Mouse (Mus musculus) granulocyte monocyte progenitor cell, adult 5-6 weeks (primary cell): Measurements from ENCODE around the gene Klhl40. TPM values are rescaled to one million over a fixed set of nuclear protein-coding genes. Genes with fewer than 3 reads are reported as not detected.
A peak's percentile ranks its signal among the peaks of the same experiment; 100 is the strongest.

Experiments
- ATAC-seq: replicated peaks from 2 replicates; pipeline ENCODE4 v1.8.0; 2016; ENCODE audit warnings: mild to moderate bottlenecking, moderate TSS enrichment, inconsistent platforms; ENCODE audit not compliant: poor library complexity, severe bottlenecking
- total RNA-seq, 2 experiments: library from RNA; stranded (forward) in 1 of 2; stranded (reverse) in 1 of 2; fragments of 200-712, 200-1000 nt in 1 of 2; fragments of >200 nt in 1 of 2; fragmentation: Nextera tagmentation in 1 of 2; gene quantifications; 2 replicates each; pipeline ENCODE4 v1.2.3; 2014 to 2017

The Klhl40 gene
- total RNA-seq (2014; fragmentation: Nextera tagmentation) (0.41 TPM in 1 of 2 replicates, not detected in the other), total RNA-seq (2017) (not detected in 2 replicates)

DNA sequence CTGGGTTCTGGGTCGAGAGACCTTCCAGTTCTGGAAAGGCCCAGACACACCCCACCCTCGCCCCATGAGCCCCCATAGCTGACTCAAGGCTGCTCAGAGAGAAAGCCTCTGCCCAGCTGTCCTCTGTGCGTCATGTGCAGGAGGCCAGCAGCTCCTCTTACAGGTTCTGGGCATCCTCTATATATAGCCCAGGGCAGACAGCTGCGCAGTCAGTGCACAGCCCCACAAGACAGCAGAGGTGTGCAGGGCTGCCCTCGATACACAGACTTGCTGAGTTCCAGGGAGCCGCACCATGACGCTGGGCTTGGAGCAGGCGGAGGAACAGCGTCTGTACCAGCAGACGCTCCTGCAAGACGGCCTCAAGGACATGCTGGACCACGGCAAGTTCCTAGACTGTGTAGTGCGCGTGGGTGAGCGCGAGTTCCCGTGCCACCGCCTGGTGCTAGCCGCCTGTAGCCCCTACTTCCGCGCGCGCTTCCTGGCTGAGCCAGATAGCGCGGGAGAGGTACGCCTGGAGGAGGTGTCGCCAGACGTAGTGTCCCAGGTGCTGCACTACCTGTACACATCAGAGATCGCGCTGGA is at the start of gene Klhl40:
TSS of gene Klhl40 (plus strand) at position 124 of the 582 bp plus-strand sequence.
- peak; percentile 36 for ATAC-seq

DNA sequence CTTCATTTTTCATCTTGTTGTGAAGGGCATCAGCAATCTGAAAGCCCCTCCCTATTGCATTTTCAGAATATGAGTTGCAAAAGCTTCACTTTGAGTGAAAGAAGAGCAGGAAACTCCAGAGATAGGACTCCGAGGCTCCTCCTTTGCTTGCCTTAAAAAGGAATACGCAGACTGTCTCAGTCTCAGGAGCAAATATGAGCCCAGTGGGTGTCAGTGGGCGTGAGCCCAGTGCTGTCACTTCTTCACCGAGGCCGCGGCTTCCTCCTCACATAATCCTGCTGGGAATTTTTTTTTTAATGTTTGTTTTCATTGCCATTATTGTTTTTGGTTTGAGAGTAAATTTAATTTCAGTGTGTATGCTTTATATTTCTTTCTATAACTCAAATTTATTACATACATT is 36.9 kb upstream of the Klhl40 start:
- ATAC-seq = no peak

DNA sequence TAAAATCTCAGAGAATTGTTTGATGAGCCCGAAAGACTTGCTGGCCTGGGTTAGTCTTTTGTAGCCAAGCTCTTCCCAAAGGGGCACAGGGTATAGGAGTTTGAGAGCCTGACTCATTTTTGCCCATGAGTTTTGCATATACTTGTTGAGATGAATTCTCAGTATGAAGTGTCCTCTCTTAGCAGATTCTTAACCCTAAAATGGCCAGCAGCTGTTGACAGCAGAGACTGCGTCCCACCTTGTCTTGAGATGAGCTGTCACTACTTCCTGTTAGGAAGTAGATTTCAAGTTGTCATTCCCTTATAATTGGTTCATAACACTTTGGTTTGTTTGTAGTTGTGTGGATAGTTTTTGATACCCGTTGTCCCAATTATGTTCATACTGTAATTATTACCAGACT is 36.2 kb upstream of the Klhl40 start:
- ATAC-seq = no peak

DNA sequence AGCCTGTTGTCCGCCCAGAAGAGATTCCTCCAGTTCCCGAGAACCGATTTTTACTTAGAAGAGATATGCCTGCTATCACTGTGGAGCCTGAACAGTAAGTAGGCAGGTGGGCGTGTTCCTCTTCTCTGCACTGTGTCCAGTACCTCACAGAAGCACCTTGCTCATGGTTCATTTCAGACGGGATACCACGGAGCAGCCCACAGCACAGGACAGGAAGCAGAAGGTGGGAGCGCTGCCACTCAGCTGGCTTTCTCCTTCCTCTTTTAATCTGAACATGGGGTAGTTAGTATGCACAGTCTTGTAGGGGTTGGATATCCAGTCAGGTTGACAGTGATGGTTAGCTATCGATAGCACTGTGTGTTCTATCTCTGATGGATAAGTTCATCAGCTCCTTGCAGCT is 33.4 kb upstream of the Klhl40 start:
- ATAC-seq = peak; percentile 44

DNA sequence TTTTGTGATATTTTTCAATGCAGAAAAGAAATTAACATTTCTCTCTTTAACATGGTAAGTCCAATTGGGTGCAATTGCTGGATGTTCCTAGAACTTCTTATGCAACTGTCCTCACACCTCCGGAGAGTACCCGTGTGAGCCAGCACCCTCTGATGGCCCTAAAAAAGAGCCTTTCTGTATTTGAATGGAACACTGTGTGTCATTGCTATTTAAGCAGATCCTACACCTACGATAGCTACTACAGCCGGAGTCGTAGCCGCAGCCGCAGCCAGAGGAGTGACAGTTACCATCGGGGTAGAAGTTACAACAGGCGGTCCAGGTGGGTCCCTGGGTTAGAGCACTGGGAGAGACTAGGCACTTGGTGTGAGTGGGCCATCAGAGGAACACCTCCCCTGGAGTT is 24.6 kb upstream of the Klhl40 start:
- no peak for ATAC-seq

DNA sequence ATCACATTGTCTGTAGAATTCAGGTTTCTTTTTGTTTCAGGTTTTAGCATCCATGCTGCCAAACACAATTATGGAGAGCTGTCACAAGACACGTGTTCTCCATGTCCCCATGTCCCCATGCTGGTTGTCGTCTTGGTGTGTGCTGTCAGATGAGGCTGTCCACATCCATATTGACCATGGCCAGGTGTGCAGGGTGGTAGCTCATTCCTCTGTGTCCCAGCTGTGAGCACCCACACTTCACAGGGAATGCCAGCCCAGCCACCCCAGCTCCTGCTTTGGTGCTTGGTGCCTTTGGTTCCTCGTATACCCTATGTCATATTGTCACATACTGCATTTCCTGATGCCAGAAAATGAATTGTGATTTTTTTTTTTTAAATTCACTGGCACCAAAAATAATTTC is 22.8 kb upstream of the Klhl40 start:
- ATAC-seq = no peak

DNA sequence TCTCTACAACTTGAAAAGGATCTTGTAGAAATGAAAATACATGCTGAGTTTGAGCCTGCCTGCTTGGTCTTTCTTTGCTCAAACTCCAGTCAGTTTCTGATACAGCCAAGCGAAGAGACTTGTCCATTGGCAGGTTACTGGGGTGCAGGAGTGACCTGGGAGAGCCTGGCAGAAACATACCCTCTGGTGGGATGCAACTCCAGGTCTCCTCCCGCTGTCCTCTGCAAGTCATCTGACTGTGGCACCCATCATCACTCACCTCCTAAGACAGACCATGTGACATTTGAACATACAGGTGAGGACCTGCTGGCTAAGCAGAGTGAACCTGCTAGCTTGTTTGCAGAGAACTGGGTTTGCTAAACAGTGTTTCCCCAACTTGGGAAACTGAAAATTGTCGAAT is 20.6 kb upstream of the Klhl40 start:
- no peak for ATAC-seq

DNA sequence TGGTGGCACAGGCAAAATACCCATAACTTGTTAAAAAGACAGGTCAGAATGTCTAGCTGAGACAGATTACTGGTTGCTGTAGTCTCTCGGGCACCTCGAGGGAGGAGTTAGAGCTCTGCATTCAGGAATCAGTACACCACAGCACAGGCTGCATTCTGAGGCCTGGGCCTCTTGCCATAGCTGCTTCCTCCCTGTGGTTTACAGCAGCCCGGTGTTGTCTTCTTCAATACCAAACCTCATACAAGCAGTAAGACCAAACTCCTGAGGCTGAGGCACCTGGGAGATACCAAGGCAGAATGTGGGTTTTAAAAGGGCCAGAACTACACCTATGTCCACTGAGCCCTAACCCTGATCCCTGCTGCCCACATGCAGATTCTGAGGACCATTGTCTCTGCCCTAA is 20.0 kb upstream of the Klhl40 start:
- ATAC-seq = peak; percentile 21; the same call in 1 of the 2 replicates

DNA sequence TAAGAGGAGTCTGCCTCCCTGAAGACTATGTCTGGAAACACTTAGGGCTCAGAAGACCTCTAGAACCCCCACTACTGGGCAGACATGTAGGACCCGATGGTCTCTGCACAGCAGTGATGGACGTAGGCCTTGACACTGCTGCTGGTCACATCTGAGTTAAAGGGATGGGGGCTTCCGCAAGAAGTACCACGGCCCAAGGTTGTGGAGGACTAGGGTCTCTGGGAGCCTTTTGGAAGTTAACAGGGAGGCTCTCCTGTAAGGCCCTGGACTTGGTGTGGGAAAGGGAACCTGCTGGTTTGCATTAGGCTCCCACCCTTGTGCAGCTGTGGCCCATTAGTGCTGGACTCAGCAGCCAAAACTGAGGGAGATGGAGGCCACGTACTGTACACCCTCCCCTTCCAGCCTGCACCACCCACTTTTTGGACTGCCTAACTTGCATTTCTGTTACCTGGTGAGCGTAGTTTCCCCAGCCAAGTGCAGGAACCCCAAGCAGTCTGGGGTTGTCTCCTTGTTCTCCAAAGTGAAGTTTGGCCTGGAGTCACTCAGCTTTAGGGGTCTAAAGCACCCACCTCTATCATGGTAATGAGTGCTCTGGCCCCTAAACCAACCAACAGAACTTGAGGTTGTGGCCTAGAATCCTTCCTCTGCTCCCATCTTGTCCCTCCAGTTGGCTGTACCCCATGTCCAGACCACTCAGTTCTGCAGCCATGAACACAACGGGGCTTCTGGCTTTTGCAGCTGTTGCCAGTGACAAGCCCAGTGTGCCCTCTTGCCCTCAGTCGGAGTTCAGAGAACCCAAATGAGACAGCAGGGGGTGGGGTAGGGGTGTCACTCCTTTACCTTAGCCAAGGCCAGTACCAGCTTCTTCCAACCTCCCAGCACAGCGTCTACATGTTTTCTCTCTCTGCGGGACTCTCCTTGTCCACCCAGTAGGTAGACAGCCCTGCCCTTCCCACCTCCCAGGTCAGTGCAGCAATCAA is 19.3 kb upstream of the Klhl40 start:
- ATAC-seq = no peak

DNA sequence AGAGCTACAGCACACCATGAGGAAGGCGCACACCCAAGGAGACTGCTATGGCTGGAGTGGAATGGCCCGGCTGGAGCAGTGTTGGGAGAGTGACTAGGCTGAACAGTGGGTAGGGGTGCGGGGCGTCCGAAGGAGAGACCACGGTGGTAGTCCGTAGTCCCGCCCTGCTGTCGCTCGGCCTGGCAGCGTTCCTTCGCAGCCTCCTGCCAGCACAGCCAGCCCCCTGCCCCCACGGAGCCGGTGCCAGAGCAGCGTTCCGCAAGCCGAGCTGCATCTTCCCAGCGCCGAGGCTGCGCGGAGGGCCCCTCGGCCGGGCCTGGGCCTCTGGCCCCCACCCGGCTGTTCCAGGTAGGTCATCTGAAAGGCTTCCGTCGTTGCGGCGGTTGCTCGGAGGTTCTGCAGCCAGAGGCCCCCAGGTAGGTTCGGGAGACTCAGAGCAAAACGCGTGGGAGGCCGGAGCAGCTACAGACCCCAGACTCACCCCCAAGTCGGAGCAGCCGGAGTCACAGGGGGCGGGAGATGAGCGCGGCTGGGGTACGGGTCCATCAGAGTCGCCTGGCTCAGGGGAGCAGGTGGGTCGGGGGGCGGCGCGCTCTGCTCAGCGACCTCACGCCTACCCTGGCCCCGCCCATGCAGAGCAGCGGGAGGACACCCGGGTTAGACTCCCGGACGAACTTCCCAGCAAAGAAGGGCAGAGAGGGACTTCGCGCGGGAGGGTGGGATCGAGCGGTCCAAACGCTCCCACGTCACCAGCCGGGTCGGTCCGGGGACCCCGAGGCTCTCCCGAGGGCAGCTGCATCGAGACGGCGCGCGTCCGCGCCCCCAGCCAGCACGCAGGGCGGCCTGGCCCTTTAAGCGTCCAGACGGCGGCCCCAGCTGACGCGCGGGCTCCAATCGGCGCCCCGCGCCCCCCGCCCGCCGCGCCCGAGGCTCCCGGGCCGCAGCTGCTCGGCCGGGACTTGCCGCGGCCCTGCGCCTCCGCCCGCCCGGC is 18.0 kb upstream of the Klhl40 start, which contains the start of gene Zfp651:
TSS of gene Zfp651 (plus strand) at position 240 of the 991 bp plus-strand sequence.
- ATAC-seq = peak; percentile 19

DNA sequence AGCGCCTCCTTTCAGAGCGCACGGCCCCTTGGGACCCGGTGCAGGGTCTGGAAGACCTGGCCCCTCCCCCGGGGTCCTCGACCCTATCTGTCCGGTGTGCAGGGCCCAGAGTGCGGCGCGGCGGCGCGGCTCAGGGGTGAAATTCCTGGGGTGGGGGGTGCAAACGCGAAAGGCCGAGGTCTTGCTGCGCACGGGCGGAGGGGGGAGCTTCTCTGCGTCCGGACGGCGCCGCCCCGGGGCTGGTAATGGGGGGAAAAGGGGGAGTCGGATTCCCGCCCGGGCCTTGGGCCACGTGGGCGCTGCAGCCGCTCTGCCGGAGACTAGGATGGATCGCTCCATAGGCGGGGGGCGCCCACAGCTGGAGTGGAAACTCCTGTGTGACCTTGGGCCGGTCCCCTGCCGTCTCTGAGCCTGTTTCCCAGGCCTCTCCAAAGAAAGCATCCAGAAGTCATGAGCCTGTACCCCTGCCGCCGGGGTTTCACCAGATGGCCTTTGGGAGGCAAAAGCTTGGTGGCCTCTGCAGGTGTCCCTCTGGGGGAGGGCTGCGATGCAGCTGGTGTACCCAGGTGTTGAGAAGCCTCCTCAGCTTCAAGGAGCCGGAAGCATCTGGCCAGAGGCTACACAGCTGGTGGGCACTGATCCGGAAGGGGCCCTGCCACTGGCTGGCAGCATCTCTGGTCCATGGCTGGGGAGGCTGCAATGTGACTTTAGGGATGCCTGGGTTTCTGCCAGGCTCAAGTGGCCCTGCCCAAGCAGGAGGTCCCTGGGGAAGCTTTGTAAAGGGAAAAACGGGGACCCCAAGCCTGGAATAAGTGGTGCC is 16.9 kb upstream of the Klhl40 start:
- peak; percentile 16 for ATAC-seq

DNA sequence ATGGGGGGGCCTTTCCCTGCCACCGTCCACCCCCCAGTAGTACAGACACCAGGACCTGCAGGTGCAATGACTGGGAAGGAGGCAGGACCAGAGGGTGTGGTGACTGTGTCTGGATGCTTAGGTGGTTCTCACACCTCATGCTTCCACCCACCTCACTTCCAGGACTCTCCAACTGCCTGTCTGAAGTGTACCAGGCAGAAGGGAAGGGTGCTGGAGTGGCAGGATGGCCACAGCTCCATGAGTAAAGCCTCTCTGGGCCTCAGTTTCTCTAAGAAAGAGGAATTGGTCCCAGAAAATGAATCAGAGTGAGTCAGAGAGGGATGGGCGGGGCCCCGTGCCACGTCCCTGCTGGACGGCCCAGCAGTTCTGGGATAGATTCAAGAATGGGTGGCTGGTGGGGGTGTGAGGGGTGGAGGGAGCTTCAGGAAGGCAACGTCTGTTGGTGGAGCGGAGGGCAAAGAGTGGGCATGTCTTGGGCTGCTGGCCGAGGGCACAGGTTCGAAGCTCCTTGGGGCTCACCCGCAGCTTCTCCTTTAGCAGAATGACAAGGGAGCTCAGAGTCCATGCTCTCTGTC is 16.2 kb upstream of the Klhl40 start:
- ATAC-seq = no peak

DNA sequence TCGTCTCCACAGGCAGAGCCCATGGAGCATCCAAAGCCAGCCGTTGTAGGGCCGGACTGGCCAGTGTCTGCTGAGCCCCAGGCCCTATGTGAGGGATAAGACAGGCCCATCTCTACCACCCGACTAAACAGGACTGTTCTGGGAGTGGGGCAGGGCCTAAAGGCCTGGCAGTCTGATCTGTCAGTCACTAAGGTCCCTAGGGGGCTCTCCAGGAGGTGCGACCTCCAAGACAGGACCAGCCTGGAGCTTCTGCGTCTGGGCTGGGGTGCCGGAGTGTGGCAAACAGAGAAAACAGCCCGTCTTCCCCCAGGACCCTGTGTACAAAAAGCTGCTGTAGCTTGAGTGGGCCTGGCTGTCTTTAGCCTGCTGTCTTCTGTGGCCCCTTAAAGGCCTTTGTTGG is 15.6 kb upstream of the Klhl40 start:
- ATAC-seq = no peak

DNA sequence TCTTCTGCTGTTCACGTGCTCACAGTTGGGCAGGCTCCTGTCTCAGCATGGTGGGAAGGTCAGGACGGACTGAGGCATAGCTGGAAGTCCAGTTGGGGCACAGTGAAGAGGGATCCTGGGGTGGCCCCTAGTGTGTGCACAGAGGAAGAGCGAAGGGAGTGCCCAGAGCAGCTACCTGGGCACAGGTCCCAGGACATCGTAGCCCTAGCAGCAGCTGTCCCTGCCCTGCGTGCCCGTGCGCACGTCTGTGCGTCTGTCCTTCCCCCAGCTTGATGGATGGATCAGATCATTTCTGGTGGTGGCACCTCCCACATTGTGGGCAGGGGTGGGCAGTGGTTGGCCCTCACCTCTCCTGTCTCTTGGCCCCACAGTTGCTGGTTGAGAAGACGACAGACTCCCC is 15.2 kb upstream of the Klhl40 start:
- no peak for ATAC-seq

DNA sequence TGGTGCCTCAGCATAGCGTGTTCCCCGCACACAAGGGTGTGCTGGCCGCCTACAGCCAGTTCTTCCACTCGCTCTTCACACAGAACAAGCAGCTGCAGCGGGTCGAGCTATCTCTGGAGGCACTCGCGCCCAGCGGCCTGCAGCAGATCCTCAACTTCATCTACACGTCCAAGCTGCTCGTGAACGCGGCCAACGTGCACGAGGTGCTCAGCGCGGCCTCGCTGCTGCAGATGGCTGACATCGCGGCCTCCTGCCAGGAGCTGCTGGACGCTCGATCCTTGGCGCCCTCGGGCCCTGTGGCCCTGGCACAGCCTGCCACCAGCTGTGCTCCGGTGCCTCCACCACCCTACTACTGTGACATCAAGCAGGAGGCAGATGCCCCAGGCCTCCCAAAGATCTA is 14.6 kb upstream of the Klhl40 start:
- ATAC-seq = no peak

DNA sequence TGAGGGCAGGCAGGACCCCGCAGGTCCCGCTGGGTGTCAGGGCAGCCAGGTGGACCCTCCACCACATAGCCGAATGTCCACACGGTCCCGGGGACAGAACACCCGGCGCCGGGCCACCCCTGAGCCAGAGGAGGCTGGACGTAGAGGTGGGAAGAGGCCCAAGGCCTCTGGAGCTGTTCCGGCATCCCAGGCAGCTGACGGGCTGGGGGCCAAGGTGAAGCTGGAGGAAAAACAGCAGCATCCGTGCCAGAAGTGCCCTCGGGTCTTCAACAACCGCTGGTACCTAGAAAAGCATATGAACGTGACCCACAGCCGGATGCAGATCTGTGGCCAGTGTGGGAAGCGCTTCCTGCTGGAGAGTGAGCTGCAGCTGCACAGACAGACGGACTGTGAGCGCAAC is 13.7 kb upstream of the Klhl40 start:
- ATAC-seq = no peak

DNA sequence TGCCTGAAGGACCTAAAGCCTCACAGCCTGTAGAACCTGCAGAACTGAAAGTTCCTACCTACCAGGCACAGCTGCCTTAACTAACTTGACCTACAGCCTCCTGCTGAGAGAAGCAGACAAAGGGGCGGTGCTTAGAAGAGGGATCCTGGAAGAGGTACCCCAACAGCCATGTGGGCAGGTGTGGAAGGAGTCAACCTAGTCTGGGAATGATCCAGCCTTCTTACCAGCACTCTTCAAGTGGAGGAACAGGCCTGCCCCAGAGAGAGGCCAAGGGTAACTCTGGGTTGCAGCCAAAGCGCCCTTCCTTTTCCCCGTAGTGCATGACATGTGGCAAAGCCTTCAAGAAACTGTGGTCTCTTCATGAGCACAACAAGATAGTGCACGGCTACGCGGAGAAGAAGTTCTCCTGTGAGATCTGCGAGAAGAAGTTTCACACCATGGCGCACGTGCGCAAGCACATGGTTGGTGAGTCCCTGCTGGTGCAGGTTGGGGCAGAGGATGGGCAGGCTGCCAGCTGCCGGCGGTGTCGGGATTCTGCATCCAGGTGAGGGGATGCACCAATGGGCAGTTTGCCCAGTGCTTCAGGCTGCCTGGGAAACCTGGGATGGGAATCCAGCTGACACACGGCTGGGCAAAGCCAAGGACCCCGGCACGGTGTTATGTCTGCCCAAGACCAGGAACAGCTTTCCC is 12.1 kb upstream of the Klhl40 start:
- no peak for ATAC-seq

DNA sequence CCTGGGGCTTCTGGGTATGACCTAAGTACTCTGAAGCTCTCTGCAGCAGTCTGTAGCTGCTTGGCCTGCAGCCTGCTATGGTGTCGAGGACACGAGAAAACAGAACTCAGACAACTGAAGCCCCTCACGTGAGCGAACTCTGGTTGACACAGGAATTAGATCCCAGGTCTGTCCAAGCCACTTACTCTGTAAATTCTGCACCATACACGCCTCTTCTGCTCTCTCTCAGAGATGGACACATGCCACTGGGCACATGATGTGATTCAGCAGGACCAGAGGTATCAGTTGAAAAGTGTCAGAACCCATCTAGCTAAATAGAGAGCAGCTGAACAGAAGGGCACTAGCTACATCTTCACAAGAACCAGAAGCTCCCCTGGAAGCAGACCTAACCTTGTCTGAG is 5.0 kb upstream of the Klhl40 start:
- ATAC-seq = no peak

DNA sequence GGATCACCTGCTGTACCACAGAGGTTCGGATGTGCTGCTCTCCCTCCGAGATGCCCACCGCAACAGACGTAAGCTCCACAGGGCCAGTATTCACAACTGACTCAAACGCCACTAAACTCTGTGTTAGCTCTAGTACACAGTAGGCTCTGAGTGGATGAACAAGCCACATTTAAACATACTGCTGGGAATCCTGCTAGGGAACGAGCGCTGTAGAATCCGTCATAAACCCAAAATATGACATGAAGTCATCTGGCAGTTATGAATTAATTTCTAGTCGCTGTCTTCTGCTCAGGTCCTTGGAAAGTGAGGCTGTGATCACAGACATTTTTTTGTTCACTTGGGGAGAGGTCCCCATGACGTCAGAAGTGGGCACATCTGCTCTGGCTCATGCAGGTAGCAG is 1.5 kb upstream of the Klhl40 start:
- no peak for ATAC-seq
